Comparison of ENCODE assay signal across 24 mouse cellular contexts in genomic region chr9:33826116-33826515, GRCm38 (mm10).
DNase-seq lines count a peak whose midpoint lies in the region; ATAC-seq lines count a peak whose summit lies in the region.
"Had no signal": no experiment of that assay in that cellular context is flagged by ENCODE, and none has a peak within 500 bp of the region (broad histone marks: within the 10 kb centered on the region; RNA-seq: fewer than 3 reads in every experiment).

No protein-coding gene starts in this region.

- no peaks in the 10 kb centered on the region for H3K27me3 ChIP-seq in forebrain, embryonic 10.5 days (ENCODE audit: poor library complexity, severe bottlenecking)
- H3K27me3 ChIP-seq: embryonic facial prominence, embryonic 15.5 days; heart, embryonic 15.5 days had no signal

- peak; percentile 63 for ATAC-seq in frontal cortex, adult (ENCODE audit: low TSS enrichment)
- ATAC-seq: forebrain, embryonic 16.5 days; midbrain, embryonic 16.5 days had no signal

- no peaks in the 10 kb centered on the region for H3K4me1 ChIP-seq in forebrain, embryonic 10.5 days
- H3K4me1 ChIP-seq: embryonic facial prominence, embryonic 15.5 days; heart, embryonic 15.5 days; midbrain, embryonic 10.5 days had no signal

- H3K9me3 ChIP-seq in forebrain, embryonic 10.5 days: no peaks in the 10 kb centered on the region
- H3K9me3 ChIP-seq: embryonic facial prominence, embryonic 15.5 days; heart, embryonic 15.5 days; midbrain, embryonic 10.5 days had no signal

- no peaks in the 10 kb centered on the region for H3K36me3 ChIP-seq in forebrain, embryonic 10.5 days (replicated peaks)
- H3K36me3 ChIP-seq: embryonic facial prominence, embryonic 15.5 days; heart, embryonic 15.5 days; midbrain, embryonic 10.5 days had no signal

- DNase-seq in frontal cortex, postnatal 25 days (ENCODE audit: low spot score in 2 of 2): no peak
- peak; percentile 33 for DNase-seq in retina, postnatal 1 day
- no peak for DNase-seq in retina, embryonic 14.5 days (ENCODE audit: low spot score)
- DNase-seq in layer of hippocampus, postnatal 36 days: peak; percentile 9 to 15
- DNase-seq in telencephalon, adult 2 months (ENCODE audit: low read depth, low spot score): peak; percentile 58
- DNase-seq in urinary bladder, adult 18-20 months (ENCODE audit: low spot score in 2 of 2): no peak
- no peak for DNase-seq in forebrain, embryonic 10.5 days (ENCODE audit: extremely low spot score, low spot score)
- DNase-seq: adrenal gland, postnatal 14 days; cerebellum, adult 11 months; cerebellum, adult 9-11 months; gastrocnemius, postnatal 36 days; heart, postnatal 36 days; kidney, adult 8-10 months; kidney, postnatal 25 days; thymus, postnatal 14 days had no signal

- no peak overlapping the region for H3K27ac ChIP-seq in forebrain, embryonic 10.5 days
- H3K27ac ChIP-seq: embryonic facial prominence, embryonic 15.5 days; heart, embryonic 15.5 days; hindbrain, embryonic 14.5 days; midbrain, embryonic 10.5 days; stomach, postnatal 0 days had no signal

- 73% methylated on average over 4 of the region's 4 CpGs for WGBS in forebrain, embryonic 10.5 days

- H3K4me3 ChIP-seq in forebrain, embryonic 10.5 days: no peak overlapping the region
- H3K4me3 ChIP-seq: embryonic facial prominence, embryonic 15.5 days; heart, embryonic 15.5 days; left cerebral cortex, adult 2 months; midbrain, embryonic 10.5 days had no signal

Comparison
In these comparisons a context has a peak if more than half of its experiments do, and no peak if none do; other contexts are left out.
1. DNase-seq: peak in retina, postnatal 1 day (single experiment), layer of hippocampus, postnatal 36 days (2 of 2) and telencephalon, adult 2 months (single experiment); none in frontal cortex, postnatal 25 days (0 of 2), retina, embryonic 14.5 days (single experiment), urinary bladder, adult 18-20 months (0 of 2) and forebrain, embryonic 10.5 days (single experiment).